In genomic region chr12:84854392-84855033, GRCm38 (mm10) we compare ENCODE assay signal across 22 mouse cellular contexts. TPM values are rescaled to one million over a fixed set of nuclear protein-coding genes. Genes with fewer than 3 reads are reported as not detected.
A peak's percentile ranks its signal among the peaks of the same experiment; 100 is the strongest.
DNase-seq lines count a peak whose midpoint lies in the region; ATAC-seq lines count a peak whose summit lies in the region.
"Had no signal": no experiment of that assay in that cellular context is flagged by ENCODE, and none has a peak within 500 bp of the region (broad histone marks: within the 10 kb centered on the region; RNA-seq: fewer than 3 reads in every experiment).

No protein-coding gene starts in this region.

- H3K27me3 ChIP-seq in heart, embryonic 12.5 days (replicated peaks), result peaks cover 40% of the 10 kb centered on the region
- peaks cover 14% of the 10 kb centered on the region for H3K27me3 ChIP-seq in megakaryocyte, embryonic 14.5 days (replicated peaks)
- H3K27me3 ChIP-seq: embryonic facial prominence, embryonic 13.5 days; hindbrain, embryonic 15.5 days had no signal

- peak; percentile 48; the same call in 1 of the 2 replicates for ATAC-seq in heart, embryonic 12.5 days (ENCODE audit: insufficient number of reproducible peaks, low FRiP score)
- ATAC-seq in monocyte, adult 5-6 weeks (replicated peaks; ENCODE audit: insufficient number of reproducible peaks, low FRiP score, low TSS enrichment, poor library complexity, severe bottlenecking), result no peak
- ATAC-seq: forebrain, embryonic 14.5 days; midbrain, embryonic 16.5 days had no signal

- H3K27ac ChIP-seq in heart, embryonic 12.5 days (ENCODE audit: poor library complexity, severe bottlenecking), result no peak overlapping the region
- H3K27ac ChIP-seq: embryonic facial prominence, embryonic 13.5 days; gastrocnemius, adult 2 months; hindbrain, embryonic 15.5 days; limb, embryonic 13.5 days had no signal

- peaks cover 7% of the 10 kb centered on the region; the same call in 1 of the 2 replicates for H3K4me1 ChIP-seq in heart, embryonic 12.5 days (replicated peaks)
- peaks cover 99% of the 10 kb centered on the region for H3K4me1 ChIP-seq in megakaryocyte, embryonic 14.5 days
- H3K4me1 ChIP-seq: hindbrain, embryonic 15.5 days had no signal

- H3K9me3 ChIP-seq in heart, embryonic 12.5 days (replicated peaks), result no peaks in the 10 kb centered on the region
- H3K9me3 ChIP-seq in megakaryocyte, embryonic 14.5 days, result no peaks in the 10 kb centered on the region
- H3K9me3 ChIP-seq: embryonic facial prominence, embryonic 13.5 days; G1E; hindbrain, embryonic 15.5 days; limb, embryonic 13.5 days had no signal

- H3K4me2 ChIP-seq in heart, embryonic 12.5 days, result no peak overlapping the region
- H3K4me2 ChIP-seq: embryonic facial prominence, embryonic 13.5 days; hindbrain, embryonic 15.5 days; limb, embryonic 13.5 days had no signal

- H3K4me3 ChIP-seq in heart, embryonic 12.5 days, result no peak overlapping the region
- H3K4me3 ChIP-seq in megakaryocyte, embryonic 14.5 days (replicated peaks), result peak overlapping the region; percentile 90
- H3K4me3 ChIP-seq: embryonic facial prominence, embryonic 13.5 days; gastrocnemius, adult 2 months; hindbrain, embryonic 15.5 days; limb, embryonic 13.5 days had no signal

- 73% methylated on average over 4 of the region's 4 CpGs for WGBS in heart, embryonic 12.5 days

- intact Hi-C loops in heart, postnatal 14 days (cut with DNase I), result no loop called here

- H3K9ac ChIP-seq in heart, embryonic 12.5 days, result no peak overlapping the region
- H3K9ac ChIP-seq: embryonic facial prominence, embryonic 13.5 days; hindbrain, embryonic 15.5 days; limb, embryonic 13.5 days had no signal

- DNase-seq in heart, postnatal 14 days, result no peak
- peak; percentile 65 for DNase-seq in c-Kit-negative CD71-positive TER-119-positive erythroid progenitor cells, embryonic 14.5 days (ENCODE audit: low read depth, low spot score)
- DNase-seq in liver, result peak; percentile 71
- no peak for DNase-seq in left cerebral cortex, adult 9 months (ENCODE audit: low spot score in 2 of 2)
- DNase-seq in adrenal gland, adult (ENCODE audit: inconsistent age in 2 of 2, low spot score in 1 of 2), result no peak
- DNase-seq: B cell, adult 2 months; cerebellum, postnatal 14 days; gastrocnemius, adult 2 months; kidney, adult 18-20 months; kidney, postnatal 36 days; lung, postnatal 14 days; retina, postnatal 1 day; thymus, postnatal 4 days had no signal

- H3K36me3 ChIP-seq in heart, embryonic 12.5 days, result no peaks in the 10 kb centered on the region
- H3K36me3 ChIP-seq in megakaryocyte, embryonic 14.5 days (replicated peaks; ENCODE audit: low read length), result peaks cover 20% of the 10 kb centered on the region
- H3K36me3 ChIP-seq: embryonic facial prominence, embryonic 13.5 days; G1E; hindbrain, embryonic 15.5 days; limb, embryonic 13.5 days had no signal

RNA-seq across cellular contexts. Expression of gene Ltbp2, which starts 21.8 kb away (rescaled TPM):
- polyA plus RNA-seq in heart, embryonic 12.5 days (2016; fragmentation: Nextera tagmentation; extraction: Ambion mirVana), result 0.50 and 0.68 TPM in 2 replicates
- 1 to 10 TPM; 1.2 to 2.3 TPM for total RNA-seq in heart, postnatal 14 days (2021)
- 1.8 and 16.4 TPM in 2 replicates for polyA plus RNA-seq in megakaryocyte, embryonic 14.5 days (2012; ENCODE audit: insufficient read depth, low replicate concordance)
- total RNA-seq in monocyte, adult 5-6 weeks (2017), result not detected in 3 replicates
- polyA plus RNA-seq: forebrain, embryonic 14.5 days; G1E had no signal

Comparison
In these comparisons a context has a peak if more than half of its experiments do, and no peak if none do; other contexts are left out.
1. DNase-seq: peak in c-Kit-negative CD71-positive TER-119-positive erythroid progenitor cells, embryonic 14.5 days (single experiment) and liver (single experiment); none in heart, postnatal 14 days (0 of 2), left cerebral cortex, adult 9 months (0 of 2) and adrenal gland, adult (0 of 2).